Mouse (Mus musculus): ENCODE data around the gene Slc5a2. TPM values are rescaled to one million over a fixed set of nuclear protein-coding genes. Genes with fewer than 3 reads are reported as not detected.

Slc5a2 gene
- polyA plus RNA-seq, 1 experiment, result not detected

DNA sequence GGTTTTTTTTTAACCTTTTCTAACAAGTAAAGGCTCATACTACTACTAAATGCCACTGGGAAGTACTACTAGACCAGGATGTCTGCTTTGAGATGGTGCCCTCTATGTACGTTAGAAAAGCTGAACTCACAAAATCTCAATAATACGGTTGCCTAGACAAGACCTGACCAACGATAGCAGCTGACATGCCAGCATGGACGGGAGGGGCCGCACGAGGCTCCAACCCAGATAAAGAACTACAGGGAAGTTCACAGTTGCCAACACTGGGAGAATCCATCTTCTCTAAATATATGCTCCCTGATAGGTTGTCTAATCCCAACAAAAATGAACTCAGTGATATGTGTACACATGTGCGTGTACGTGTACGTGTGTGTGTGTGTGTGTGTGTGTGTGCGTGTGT, 29.3 kb downstream of the Slc5a2 start:
- Histone ChIP-seq H3K27ac (ENCODE audit: insufficient read depth, low read length) (no peak overlapping the region), H3K4me1 (ENCODE audit: control insufficient read depth, insufficient read depth, low read length) (peaks cover 3% of the 10 kb centered on the region; the same call in 1 of the 2 replicates), H3K4me3 (ENCODE audit: insufficient read depth, low read length) (no peak overlapping the region)
- TF ChIP-seq CTCF (IDR thresholded peaks at IDR 0.05; ENCODE audit: borderline replicate concordance, insufficient read depth, low read length) (no peak), POLR2A (IDR thresholded peaks at IDR 0.05; ENCODE audit: low read depth, low read length) (no peak)

DNA sequence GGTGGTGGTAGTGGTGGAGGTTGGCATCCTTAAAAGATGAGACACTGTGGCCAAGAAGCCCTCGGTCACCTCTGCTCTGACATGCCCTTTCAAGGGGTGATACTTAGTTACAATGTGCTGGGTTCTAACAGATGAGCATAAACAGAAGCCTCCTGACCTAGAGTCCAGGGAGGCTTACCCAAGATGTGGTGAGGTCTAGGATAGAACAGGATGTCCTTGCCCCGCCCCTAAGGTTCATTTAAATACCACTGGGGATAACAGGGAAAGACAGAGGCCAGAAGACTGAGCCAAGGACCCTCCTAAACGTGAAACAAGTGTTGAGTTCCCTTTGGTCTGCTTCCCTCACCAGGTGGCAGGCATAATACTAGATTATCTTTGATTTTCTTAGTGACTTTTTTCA, 31.1 kb downstream of the Slc5a2 start:
- Histone ChIP-seq H3K4me3 (ENCODE audit: insufficient read depth, low read length) (no peak overlapping the region), H3K27ac (ENCODE audit: insufficient read depth, low read length) (no peak overlapping the region), H3K4me1 (ENCODE audit: control insufficient read depth, insufficient read depth, low read length) (peaks cover 3% of the 10 kb centered on the region; the same call in 1 of the 2 replicates)
- no peak for TF ChIP-seq POLR2A (IDR thresholded peaks at IDR 0.05; ENCODE audit: low read depth, low read length)
- TF ChIP-seq CTCF (IDR thresholded peaks at IDR 0.05; ENCODE audit: borderline replicate concordance, insufficient read depth, low read length), result no peak

DNA sequence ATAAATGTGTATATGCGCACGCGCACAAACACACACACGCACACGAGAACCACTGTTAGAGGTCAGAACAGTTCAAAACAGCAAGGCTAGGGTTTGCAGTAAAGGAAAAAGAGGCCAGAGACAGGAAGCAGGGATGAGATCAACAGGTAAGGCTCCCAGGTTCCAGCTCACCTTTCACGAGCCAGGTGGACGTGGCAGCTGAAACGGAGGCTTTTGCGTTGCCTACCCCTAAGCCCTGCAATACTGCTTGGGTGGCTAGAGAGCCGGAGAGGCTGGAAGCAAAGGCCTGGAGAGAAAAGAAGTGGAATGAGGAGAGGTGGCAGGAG, 31.8 kb downstream of the Slc5a2 start:
- peak overlapping the region; percentile 61 for H3K4me3 ChIP-seq (ENCODE audit: insufficient read depth, low read length)
- no peak overlapping the region for H3K27ac ChIP-seq (ENCODE audit: insufficient read depth, low read length)
- peaks cover 3% of the 10 kb centered on the region; the same call in 1 of the 2 replicates for H3K4me1 ChIP-seq (ENCODE audit: control insufficient read depth, insufficient read depth, low read length)
- TF ChIP-seq CTCF (IDR thresholded peaks at IDR 0.05; ENCODE audit: borderline replicate concordance, insufficient read depth, low read length) (no peak), POLR2A (IDR thresholded peaks at IDR 0.05; ENCODE audit: low read depth, low read length) (no peak)

DNA sequence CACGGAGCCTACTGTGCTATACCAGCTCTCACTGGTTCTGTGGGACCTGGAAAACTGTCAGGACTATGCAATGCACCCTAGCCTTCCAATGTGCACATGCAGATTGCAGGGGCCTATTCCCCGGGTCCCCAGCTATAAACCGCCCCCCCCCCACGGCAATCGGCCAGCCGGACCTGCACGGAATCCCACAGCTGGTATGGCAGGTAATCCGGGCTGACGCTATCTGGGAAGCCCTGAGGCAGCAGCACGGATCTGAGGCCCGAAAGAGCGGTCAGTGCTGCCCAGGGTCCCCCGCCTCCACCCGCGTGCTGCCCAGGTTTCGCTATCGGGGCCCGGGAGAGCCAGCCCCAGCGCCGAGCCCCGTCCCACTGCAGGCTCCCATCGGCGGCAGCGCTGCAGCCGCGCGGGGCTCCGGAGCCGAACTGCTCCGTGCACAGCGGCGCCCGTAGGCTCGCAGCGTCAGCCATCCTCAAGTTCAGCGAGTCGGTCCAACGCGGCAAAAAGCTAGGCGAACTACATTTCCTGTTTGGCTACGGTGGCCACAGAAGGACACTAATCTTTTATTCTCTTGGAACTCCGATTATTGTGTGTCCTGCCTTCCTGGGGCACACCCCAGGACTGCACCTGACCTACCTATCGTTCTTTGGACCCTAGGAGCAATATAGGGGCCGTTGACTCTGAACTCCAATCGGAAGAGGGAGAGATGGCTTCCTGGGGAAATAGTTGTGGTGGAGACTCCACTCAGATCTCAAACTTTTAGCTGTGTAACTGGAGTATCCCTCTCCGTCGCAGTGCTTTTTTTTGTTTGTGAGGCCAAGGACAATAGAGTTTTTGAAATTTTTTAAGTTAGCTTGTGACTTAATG, 32.4 kb downstream of the Slc5a2 start, which contains the start of gene BC017158:
Gene BC017158, minus strand, starts transcription at position 554 of the 864 bp plus-strand sequence.
- H3K27ac ChIP-seq (ENCODE audit: insufficient read depth, low read length), result no peak within 1 kb of the TSS
- no peak for TF ChIP-seq CTCF (IDR thresholded peaks at IDR 0.05; ENCODE audit: borderline replicate concordance, insufficient read depth, low read length)
- peak; percentile 74 for TF ChIP-seq POLR2A (IDR thresholded peaks at IDR 0.05; ENCODE audit: low read depth, low read length)
- H3K4me1 ChIP-seq (ENCODE audit: control insufficient read depth, insufficient read depth, low read length), result peaks cover 3% of the 10 kb centered on the region; the same call in 1 of the 2 replicates
- H3K4me3 ChIP-seq (ENCODE audit: insufficient read depth, low read length), result peak within 1 kb of the TSS; percentile 61

DNA sequence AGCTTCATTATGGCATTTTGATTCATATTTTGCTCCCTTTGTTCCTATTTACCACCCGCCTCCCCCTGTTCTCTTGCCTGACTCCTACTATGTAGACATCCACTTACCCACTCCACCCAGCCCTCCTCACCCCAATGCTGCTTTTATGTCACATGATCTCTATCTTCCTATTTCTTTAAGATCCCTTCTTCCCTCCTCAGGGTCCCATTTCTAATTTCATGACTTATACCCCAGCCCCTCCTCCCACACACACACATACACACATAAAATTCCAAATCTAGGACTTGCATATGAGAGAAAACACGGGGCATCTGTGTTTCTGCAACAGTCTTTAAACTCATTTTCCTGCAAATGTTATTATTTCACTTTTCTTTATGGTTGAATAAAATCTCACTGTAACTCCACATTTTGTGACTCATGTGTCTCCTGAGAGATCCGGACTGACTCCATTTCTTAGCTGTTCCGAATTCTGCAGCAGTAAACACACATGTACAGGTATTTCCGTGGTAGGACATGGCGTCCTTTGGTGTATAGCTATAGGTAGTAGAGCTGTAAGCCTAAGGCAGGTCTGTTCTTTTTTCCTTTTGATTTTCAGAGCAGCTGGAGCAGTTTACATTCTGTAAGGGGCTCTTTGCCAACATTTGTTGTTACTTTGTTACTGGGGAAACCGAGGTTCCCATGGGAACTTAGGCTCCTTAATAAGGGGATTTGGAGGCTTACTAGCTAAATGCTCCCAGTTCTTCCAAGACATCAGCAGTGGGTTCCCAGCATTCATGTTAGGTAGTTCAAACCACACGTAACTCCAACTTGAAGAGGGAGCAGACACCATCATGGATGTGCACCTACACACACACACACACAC, 33.3 kb downstream of the Slc5a2 start:
- no peak for TF ChIP-seq CTCF (IDR thresholded peaks at IDR 0.05; ENCODE audit: borderline replicate concordance, insufficient read depth, low read length)
- no peak for TF ChIP-seq POLR2A (IDR thresholded peaks at IDR 0.05; ENCODE audit: low read depth, low read length)
- Histone ChIP-seq H3K27ac (ENCODE audit: insufficient read depth, low read length) (no peak overlapping the region), H3K4me3 (ENCODE audit: insufficient read depth, low read length) (no peak overlapping the region), H3K4me1 (ENCODE audit: control insufficient read depth, insufficient read depth, low read length) (peaks cover 3% of the 10 kb centered on the region; the same call in 1 of the 2 replicates)

DNA sequence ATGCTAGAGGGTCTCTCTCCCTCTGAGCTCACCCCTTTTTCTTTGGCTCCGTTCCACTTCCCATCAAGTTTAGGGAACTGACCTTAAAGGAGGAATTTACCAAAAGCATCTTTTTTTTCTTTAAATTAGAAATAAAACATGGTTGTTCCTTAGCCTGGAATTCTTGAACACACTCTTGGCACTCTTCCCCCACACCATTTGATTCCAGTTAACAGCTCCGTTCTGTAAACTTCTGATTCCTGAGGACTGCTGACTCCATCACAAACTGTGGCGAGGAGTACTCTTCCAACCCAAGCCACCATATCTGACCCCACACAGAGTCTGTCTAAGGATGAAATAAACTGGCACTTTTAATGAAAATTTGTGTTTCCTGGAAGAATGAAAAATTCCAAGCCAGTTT, 35.5 kb downstream of the Slc5a2 start:
- no peak overlapping the region for H3K27ac ChIP-seq (ENCODE audit: insufficient read depth, low read length)
- peaks cover 3% of the 10 kb centered on the region; the same call in 1 of the 2 replicates for H3K4me1 ChIP-seq (ENCODE audit: control insufficient read depth, insufficient read depth, low read length)
- no peak overlapping the region for H3K4me3 ChIP-seq (ENCODE audit: insufficient read depth, low read length)
- TF ChIP-seq CTCF (IDR thresholded peaks at IDR 0.05; ENCODE audit: borderline replicate concordance, insufficient read depth, low read length) (no peak), POLR2A (IDR thresholded peaks at IDR 0.05; ENCODE audit: low read depth, low read length) (no peak)

DNA sequence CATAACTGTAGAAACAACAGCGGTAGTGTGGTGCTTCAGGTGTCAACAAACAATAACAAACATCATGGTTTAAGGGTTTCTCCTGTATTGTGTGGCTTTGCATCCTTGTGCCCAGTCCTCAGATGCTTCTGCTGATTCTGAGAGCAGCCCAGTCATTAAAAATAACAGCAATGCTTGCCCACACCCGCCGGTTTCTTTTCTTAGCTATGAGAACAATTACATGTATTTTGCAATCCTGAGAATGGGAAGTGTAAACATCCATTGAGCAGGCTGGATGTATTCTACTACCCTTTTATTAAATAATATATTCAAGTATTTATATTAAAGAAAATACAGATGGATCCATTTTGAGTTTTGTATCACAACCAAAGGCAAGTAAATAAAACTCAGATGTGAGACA, 36.7 kb downstream of the Slc5a2 start:
- TF ChIP-seq POLR2A (IDR thresholded peaks at IDR 0.05; ENCODE audit: low read depth, low read length), result no peak
- no peak for TF ChIP-seq CTCF (IDR thresholded peaks at IDR 0.05; ENCODE audit: borderline replicate concordance, insufficient read depth, low read length)
- Histone ChIP-seq H3K4me1 (ENCODE audit: control insufficient read depth, insufficient read depth, low read length) (peaks cover 3% of the 10 kb centered on the region; the same call in 1 of the 2 replicates), H3K4me3 (ENCODE audit: insufficient read depth, low read length) (no peak overlapping the region), H3K27ac (ENCODE audit: insufficient read depth, low read length) (no peak overlapping the region)

DNA sequence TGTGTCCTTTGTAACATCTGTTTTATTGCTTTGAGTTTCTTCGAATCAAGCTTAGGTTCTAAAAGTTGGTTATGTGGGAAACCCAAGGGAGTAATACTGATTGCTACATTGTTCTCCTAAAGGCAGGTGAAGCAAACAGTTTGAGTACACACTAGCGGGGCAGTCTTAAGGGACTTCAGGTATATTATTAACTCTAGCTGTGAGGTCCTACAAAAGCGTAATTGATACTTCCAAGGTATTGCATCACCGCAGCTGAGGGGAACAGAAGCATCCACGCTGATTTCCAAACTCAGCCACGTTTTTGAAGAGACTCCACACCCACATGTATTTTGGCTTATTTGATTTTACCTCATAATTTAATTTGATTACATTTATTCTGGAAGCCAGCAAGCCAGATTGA, 38.7 kb downstream of the Slc5a2 start:
- Histone ChIP-seq H3K4me3 (ENCODE audit: insufficient read depth, low read length) (no peak overlapping the region), H3K27ac (ENCODE audit: insufficient read depth, low read length) (no peak overlapping the region), H3K4me1 (ENCODE audit: control insufficient read depth, insufficient read depth, low read length) (no peaks in the 10 kb centered on the region)
- TF ChIP-seq POLR2A (IDR thresholded peaks at IDR 0.05; ENCODE audit: low read depth, low read length), result no peak
- TF ChIP-seq CTCF (IDR thresholded peaks at IDR 0.05; ENCODE audit: borderline replicate concordance, insufficient read depth, low read length), result no peak

DNA sequence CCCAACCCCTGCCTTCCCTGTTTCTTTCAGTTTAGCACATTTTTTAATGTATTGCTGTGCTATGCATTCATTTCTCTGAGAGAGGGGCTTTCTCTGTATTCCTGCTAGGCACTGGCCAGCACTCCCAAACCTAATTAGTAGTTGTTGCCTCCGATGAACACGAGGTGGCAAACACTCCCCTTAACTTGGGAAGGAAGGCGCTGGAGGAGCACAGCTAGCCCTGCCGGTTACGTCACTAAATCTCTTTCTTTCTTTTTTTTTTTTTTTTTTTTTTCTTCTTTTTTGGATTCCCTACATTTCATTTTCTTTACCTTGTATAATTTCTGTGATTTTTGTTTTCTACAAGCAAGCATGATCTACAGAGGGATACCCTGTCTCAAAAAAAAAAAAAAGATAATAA, 39.5 kb downstream of the Slc5a2 start:
- H3K4me1 ChIP-seq (ENCODE audit: control insufficient read depth, insufficient read depth, low read length), result 0 out of 2 replicates have a peak, but pooled peaks cover under 1% of the 10 kb centered on the region
- no peak for TF ChIP-seq POLR2A (IDR thresholded peaks at IDR 0.05; ENCODE audit: low read depth, low read length)
- TF ChIP-seq CTCF (IDR thresholded peaks at IDR 0.05; ENCODE audit: borderline replicate concordance, insufficient read depth, low read length), result peak; percentile 66; the same call in 1 of the 2 replicates
- H3K4me3 ChIP-seq (ENCODE audit: insufficient read depth, low read length), result no peak overlapping the region
- no peak overlapping the region for H3K27ac ChIP-seq (ENCODE audit: insufficient read depth, low read length)
